Mouse (Mus musculus) limb, embryonic 14.5 days (tissue): ENCODE measurements at regions not wholly inside any gene's neighbourhood (a gene's known extent, or its start where the extent isn't known, plus 50 kb on each side); places are given as distances from the start of the nearest gene placed in this dataset.

Source experiments
- ATAC-seq: fragments of 200-750 bp; cut with Nextera tagmentation; 2 replicates; pipeline ENCODE4 v1.8.0; 2017; ENCODE audit warnings: low read depth, moderate number of reproducible peaks, moderate TSS enrichment; ENCODE audit not compliant: low FRiP score
- DNase-seq: peaks from one replicate; pipeline ENCODE4 v3.0.0-alpha.2; 2015; ENCODE audit warnings: low spot score
- H3K27ac ChIP-seq: fragments of 300-500 bp; sonication (generic); replicated peaks from 2 replicates; pipeline ENCODE4 v1.5.1; 2014; ENCODE audit warnings: low read depth, mild to moderate bottlenecking, low read length, moderate library complexity, mixed read lengths
- H3K27me3 ChIP-seq: fragments of 300-500 bp; sonication (generic); 2 replicates; pipeline ENCODE4 v1.6.1; 2014; ENCODE audit warnings: low read length, mixed read lengths; ENCODE audit not compliant: control insufficient read depth, insufficient read depth
- H3K36me3 ChIP-seq: fragments of 300-500 bp; sonication (generic); 2 replicates; pipeline ENCODE4 v1.6.1; 2014; ENCODE audit warnings: mild to moderate bottlenecking, low read length, moderate library complexity, mixed read lengths; ENCODE audit not compliant: control insufficient read depth, insufficient read depth
- H3K4me1 ChIP-seq: fragments of 300-500 bp; sonication (generic); 2 replicates; pipeline ENCODE4 v1.6.1; 2014; ENCODE audit warnings: antibody characterized with exemption, low read length, mixed read lengths; ENCODE audit not compliant: control insufficient read depth, insufficient read depth
- H3K4me2 ChIP-seq: fragments of 300-500 bp; sonication (generic); replicated peaks from 2 replicates; pipeline ENCODE4 v1.6.1; 2014; ENCODE audit warnings: low read depth, mild to moderate bottlenecking, low read length, moderate library complexity; ENCODE audit not compliant: severe bottlenecking
- H3K4me3 ChIP-seq: fragments of 300-500 bp; sonication (generic); replicated peaks from 2 replicates; pipeline ENCODE4 v1.5.1; 2014; ENCODE audit warnings: low read length
- H3K9ac ChIP-seq: fragments of 300-500 bp; sonication (generic); 2 replicates; pipeline ENCODE4 v1.6.1; 2014; ENCODE audit warnings: mild to moderate bottlenecking, low read depth, low read length, moderate library complexity; ENCODE audit not compliant: severe bottlenecking
- H3K9me3 ChIP-seq: fragments of 300-500 bp; sonication (generic); 2 replicates; pipeline ENCODE4 v1.6.1; 2016; ENCODE audit warnings: low read length; ENCODE audit not compliant: control insufficient read depth
- POLR2A ChIP-seq: fragments of 200-500 bp; IDR thresholded peaks from 2 replicates; pipeline ENCODE4 v1.8.0; 2012; ENCODE audit warnings: inconsistent platforms, mild to moderate bottlenecking, moderate library complexity, borderline replicate concordance; ENCODE audit not compliant: insufficient read depth, insufficient read length; ENCODE audit errors: extremely low read depth
- WGBS: fragments of 180-500 bp; shearing (Covaris S2); extraction: QIAGEN DNeasy Blood & Tissue Kit; methylation state at CpG from one replicate; pipeline ENCODE4 v1.1.7; 2014; 5-methylcytosine and 5-hydroxymethylcytosine counted together

DNA sequence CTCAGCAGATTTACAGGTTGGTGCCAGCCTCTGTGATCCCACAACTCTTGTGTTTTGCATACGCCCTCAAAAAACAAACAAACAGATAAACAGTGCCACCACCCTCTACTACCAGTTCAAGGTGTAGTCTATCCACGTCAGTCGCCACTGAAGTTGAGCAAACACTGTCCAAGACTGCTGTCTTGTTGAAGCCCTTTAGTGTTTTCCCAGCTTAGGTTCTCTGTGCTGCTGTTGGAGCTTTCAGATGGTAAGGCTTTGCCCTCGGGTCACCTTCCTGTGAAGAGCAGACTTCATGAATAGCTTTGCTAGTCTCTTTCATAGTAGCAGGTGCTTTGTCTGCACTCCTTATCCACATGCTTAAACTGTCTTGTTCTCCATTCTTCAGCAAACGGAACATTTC is 93.0 kb upstream of the Rmdn2 start:
- no peak for DNase-seq
- Histone ChIP-seq H3K27me3 (no peaks in the 10 kb centered on the region), H3K27ac (no peak overlapping the region), H3K4me1 (peaks cover 5% of the 10 kb centered on the region; the same call in 1 of the 2 replicates), H3K4me3 (no peak overlapping the region), H3K9ac (no peak overlapping the region), H3K9me3 (no peaks in the 10 kb centered on the region), H3K36me3 (no peaks in the 10 kb centered on the region), H3K4me2 (no peak overlapping the region)
- whole genome bisulfite sequencing, result 91% methylated on average over 5 of the region's 5 CpGs
- ATAC-seq, result no peak
- no peak for TF ChIP-seq POLR2A

DNA sequence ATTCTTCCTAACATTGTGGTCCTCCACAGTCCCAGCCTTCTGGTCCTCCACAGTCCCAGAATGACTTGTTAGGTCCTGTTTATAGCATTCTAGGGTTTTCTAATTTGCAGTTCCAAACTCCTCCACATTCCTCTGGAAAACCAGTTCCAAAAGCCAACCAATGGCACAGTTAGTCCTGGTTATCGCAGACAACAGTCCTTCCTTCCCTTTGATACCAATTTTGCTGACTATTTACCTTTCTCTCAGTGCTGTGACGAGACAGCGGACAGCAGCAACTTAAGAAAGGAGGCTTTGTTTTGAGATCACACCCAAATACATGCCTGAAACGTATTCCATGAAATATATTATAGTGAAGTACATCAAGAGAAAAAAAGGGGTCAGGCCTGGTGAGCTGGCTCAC is 92.3 kb upstream of the Rmdn2 start:
- Histone ChIP-seq H3K36me3 (no peaks in the 10 kb centered on the region), H3K27me3 (no peaks in the 10 kb centered on the region), H3K27ac (no peak overlapping the region), H3K9ac (no peak overlapping the region), H3K4me1 (0 out of 2 replicates have a peak, but pooled peaks cover under 1% of the 10 kb centered on the region), H3K4me3 (no peak overlapping the region), H3K9me3 (no peaks in the 10 kb centered on the region), H3K4me2 (no peak overlapping the region)
- 73% methylated on average over 4 of the region's 4 CpGs for WGBS
- ATAC-seq, result no peak
- TF ChIP-seq POLR2A, result no peak
- no peak for DNase-seq

DNA sequence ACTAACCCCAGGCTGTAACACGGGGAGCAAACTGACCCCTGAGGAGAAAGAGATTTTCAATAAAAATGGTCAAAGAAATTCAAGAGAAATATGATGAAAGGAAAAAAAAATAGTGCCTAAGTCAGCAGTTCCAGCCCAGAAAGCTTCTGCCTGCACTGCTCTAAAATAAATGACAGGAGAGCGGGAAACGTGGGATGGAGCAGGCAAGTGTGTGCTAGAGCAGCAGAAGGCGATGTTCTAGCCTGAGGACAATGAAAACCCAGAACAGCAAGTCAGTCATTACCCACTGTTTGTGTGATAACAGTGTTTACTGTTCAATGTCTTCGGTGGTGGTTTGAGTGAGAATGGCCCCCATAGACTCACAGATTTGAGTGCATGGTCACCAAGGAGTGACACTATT is 91.4 kb upstream of the Rmdn2 start:
- DNase-seq (no peak), ATAC-seq (no peak)
- no peak for TF ChIP-seq POLR2A
- H3K4me2 ChIP-seq, result no peak overlapping the region
- 77% methylated on average over 5 of the region's 5 CpGs for WGBS
- no peaks in the 10 kb centered on the region for H3K4me1 ChIP-seq
- no peak overlapping the region for H3K27ac ChIP-seq
- no peaks in the 10 kb centered on the region for H3K9me3 ChIP-seq
- H3K36me3 ChIP-seq, result no peaks in the 10 kb centered on the region
- H3K27me3 ChIP-seq, result no peaks in the 10 kb centered on the region
- H3K9ac ChIP-seq, result no peak overlapping the region
- H3K4me3 ChIP-seq, result no peak overlapping the region

DNA sequence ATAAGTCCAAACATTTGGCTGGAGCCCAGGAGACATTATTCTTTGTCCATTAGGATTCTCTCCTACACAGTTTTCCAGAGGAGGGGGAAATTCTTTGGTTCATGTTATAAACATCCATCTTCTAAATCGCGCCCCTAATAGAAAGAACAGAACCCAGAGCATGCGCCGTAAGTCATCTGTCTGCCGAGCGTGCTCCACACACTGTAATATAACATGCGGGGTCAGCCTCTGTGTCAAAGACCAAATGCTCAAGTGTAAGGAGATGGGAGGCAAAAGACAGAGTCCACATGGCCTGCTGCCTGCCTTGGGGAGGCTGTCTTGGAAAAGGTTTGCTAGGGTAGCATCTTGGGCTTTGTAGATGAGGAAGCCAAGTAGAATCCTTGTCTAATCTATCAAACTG is 90.0 kb upstream of the Rmdn2 start:
- no peak for DNase-seq

DNA sequence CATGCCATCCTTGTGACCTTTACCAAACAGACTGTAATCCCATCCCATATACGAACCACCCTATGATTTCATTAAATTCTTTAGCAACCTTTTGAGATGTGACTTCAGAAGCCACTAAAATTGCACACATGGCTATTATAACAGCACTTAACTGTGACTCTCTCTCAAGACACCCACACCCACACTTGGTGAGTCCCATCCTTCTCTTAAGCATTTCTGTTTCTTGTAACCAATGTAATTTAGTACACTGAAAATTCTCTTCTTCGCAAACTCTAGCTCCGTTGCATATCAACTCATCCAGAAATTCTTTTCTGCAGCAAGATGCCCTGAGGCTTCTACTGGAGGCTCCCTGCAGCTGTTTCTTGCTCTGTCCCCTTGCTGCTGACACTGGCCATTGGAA is 88.4 kb upstream of the Rmdn2 start:
- Histone ChIP-seq H3K4me2 (no peak overlapping the region), H3K4me3 (no peak overlapping the region), H3K9me3 (no peaks in the 10 kb centered on the region), H3K9ac (no peak overlapping the region), H3K36me3 (no peaks in the 10 kb centered on the region), H3K4me1 (no peaks in the 10 kb centered on the region), H3K27me3 (no peaks in the 10 kb centered on the region), H3K27ac (no peak overlapping the region)
- no peak for TF ChIP-seq POLR2A
- DNase-seq (no peak), ATAC-seq (no peak)
- WGBS, result 81% methylated on average over 3 of the region's 3 CpGs

More for the DNA sequence above, 90.0 kb upstream of the Rmdn2 start:
- H3K4me2 ChIP-seq, result no peak overlapping the region
- H3K36me3 ChIP-seq, result no peaks in the 10 kb centered on the region
- no peak for ATAC-seq
- WGBS, result 72% methylated on average over 7 of the region's 7 CpGs
- H3K9me3 ChIP-seq, result no peaks in the 10 kb centered on the region
- no peak overlapping the region for H3K9ac ChIP-seq
- H3K4me1 ChIP-seq, result no peaks in the 10 kb centered on the region
- no peaks in the 10 kb centered on the region for H3K27me3 ChIP-seq
- H3K27ac ChIP-seq, result no peak overlapping the region
- TF ChIP-seq POLR2A, result no peak
- H3K4me3 ChIP-seq, result no peak overlapping the region

DNA sequence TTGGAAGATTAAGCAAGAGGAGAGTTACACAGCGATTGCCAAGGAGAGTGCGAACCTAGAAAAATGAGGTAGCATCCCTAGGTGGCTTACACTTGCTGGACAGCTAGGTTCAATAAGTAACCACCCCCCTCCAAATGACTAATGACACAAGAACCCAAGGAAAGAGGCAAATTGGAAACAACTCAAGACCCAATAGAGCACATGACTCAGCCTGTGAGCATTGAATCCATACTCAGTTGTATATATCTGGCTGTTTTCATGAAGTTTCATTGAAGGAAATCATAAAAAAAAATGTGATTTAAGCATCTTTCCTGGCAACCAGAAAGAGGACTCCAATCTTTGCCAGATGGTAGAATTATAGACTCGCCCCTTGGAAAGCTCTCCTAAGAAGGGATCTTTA is 84.3 kb upstream of the Rmdn2 start:
- 71% methylated on average over 3 of the region's 3 CpGs for WGBS
- H3K9ac ChIP-seq, result no peak overlapping the region
- no peak for TF ChIP-seq POLR2A
- H3K27ac ChIP-seq, result no peak overlapping the region
- DNase-seq (peak; percentile 50), ATAC-seq (no peak)
- no peak overlapping the region for H3K4me3 ChIP-seq
- H3K27me3 ChIP-seq, result no peaks in the 10 kb centered on the region
- no peaks in the 10 kb centered on the region for H3K36me3 ChIP-seq
- H3K4me1 ChIP-seq, result no peaks in the 10 kb centered on the region
- H3K9me3 ChIP-seq, result no peaks in the 10 kb centered on the region
- H3K4me2 ChIP-seq, result no peak overlapping the region
